Mouse (Mus musculus) erythroid progenitor cell, adult 5-6 weeks (primary cell): ENCODE measurements around the gene Wipf1. TPM values are rescaled to one million over a fixed set of nuclear protein-coding genes. Genes with fewer than 3 reads are reported as not detected.

Experiments used
- ATAC-seq: replicated peaks from 2 replicates; pipeline ENCODE4 v1.8.0; 2016; ENCODE audit warnings: moderate number of reproducible peaks, mild to moderate bottlenecking, moderate TSS enrichment, inconsistent platforms; ENCODE audit not compliant: poor library complexity, low FRiP score, severe bottlenecking
- total RNA-seq, 2 experiments: library from RNA; stranded (forward) in 1 of 2; stranded (reverse) in 1 of 2; fragments of 150-400 nt in 1 of 2; fragments of 186-747, 209-891 nt in 1 of 2; gene quantifications; 2 replicates each; pipeline versions ENCODE4 v1.2.3 to v1.2.4; 2015 to 2017; ENCODE audit warnings: low replicate concordance in 2 of 2

Wipf1 gene
- total RNA-seq, 2 experiments from 2014 or later = 3.6 to 12.6 TPM

DNA sequence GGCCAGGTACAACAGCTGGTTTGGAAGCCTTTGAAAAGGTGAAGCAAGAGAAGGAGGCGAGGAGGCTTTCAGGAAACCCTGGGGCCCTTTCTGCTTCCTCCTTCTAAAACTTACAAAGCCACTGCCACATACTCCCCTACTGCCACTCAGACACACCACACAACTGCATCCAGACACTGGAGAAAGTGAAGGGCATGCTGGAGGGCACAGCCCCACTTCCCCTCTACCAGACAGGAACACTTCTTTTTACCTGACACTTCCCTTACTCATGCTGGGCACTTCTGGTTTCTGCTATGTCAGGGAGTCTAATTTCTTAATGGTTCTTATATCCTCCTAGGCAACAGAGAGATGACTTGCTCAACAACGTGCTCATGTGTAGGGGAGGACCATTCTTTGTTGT lies 19.0 kb upstream of the Wipf1 start:
- ATAC-seq = no peak

GRCm38 (mm10) chr2:73547256-73547655 lies 17.7 kb upstream of the Wipf1 start:
- no peak for ATAC-seq

DNA sequence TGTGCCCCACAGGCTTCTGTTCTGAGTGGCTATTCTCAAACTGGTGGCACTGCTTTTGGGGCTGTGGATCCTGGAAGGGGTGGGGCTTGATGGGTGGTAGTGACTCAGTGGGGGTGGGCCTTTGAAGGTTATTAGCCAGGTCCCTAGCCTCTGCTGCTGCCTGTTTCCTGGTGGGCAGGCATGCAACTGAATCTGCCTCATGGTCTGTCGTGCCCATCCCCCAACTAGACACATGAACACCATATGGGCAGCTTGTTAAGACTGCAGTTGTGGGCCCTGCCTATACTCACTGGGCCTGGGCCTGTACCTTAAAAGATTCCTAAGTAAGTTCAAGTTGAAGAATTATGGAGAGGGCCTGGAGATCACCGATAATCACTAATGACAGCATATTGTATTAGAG lies 16.0 kb upstream of the Wipf1 start:
- no peak for ATAC-seq

GRCm38 (mm10) chr2:73540450-73541162 lies 11.1 kb upstream of the Wipf1 start:
- 0 out of 2 replicates have a peak, but pooled peaks have one; percentile 30 for ATAC-seq

GRCm38 (mm10) chr2:73539697-73540096 lies 10.2 kb upstream of the Wipf1 start:
- no peak for ATAC-seq

- no peak for ATAC-seq
Measured at GRCm38 (mm10) chr2:73539141-73539540, 9.6 kb upstream of the Wipf1 start.

DNA sequence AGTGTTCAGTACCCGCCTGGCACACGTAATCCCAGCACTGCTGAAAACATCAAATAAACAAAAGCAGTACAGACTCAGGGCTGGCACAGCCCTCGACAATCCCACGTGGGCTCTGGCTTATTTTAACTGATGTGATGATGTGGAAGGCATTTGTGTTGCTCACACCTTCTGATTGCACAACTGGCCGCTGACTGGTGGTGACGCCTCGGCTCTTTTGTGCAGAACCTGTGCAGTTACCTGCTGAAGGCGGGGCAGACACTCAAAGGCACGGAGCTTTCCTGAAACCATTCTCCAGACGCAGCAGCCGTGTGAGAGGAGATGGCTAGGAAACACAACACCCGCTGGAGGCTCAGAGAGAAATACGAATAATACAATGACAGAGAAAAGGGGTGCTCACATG lies 9.1 kb upstream of the Wipf1 start:
- no peak for ATAC-seq

- ATAC-seq = no peak
Measured at GRCm38 (mm10) chr2:73536091-73536783, 6.7 kb upstream of the Wipf1 start.

GRCm38 (mm10) chr2:73534720-73535119 lies 5.2 kb upstream of the Wipf1 start:
- no peak for ATAC-seq

DNA sequence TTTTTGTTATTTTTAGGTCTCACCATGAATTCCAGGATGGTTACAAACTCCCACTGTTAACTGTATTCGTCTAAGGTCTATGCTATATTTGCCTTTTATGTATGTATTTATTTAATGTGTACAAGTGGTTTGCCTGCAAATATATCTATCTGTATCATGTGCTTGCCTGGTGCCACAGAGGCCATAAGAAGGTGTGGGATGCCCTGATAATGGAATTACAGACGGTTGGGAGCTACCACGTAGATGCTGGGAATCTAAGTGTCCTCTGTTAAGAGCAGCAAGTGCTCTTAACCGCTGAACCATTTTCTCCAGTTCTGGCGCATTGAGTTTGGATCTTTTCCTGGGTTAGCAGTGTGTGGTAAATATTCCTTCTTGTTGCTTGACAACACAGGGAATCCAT lies 953 bp upstream of the Wipf1 start:
- ATAC-seq = peak; percentile 61; the same call in 1 of the 2 replicates

- no peak for ATAC-seq
Measured at GRCm38 (mm10) chr2:73528516-73529355, 798 bp downstream of the Wipf1 start.

DNA sequence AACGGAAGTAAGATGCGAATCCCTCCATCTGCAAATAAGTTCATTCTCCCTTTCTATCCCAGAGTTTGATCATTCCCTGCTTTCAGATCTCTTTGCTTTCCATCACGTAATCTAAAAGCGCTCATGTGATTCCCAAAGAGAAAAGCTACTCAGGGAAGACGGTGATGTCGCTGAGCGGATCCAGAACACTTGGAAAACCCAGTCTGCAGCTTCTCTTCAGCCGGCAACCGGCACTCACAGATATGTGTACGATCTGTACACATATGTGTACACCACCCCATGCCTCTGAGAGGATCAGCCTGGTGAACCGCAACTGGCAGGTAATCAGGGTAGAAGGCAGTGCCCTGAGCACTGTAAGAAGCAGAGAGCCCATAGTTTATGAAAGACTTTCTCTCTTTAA lies 1.6 kb downstream of the Wipf1 start:
- no peak for ATAC-seq

DNA sequence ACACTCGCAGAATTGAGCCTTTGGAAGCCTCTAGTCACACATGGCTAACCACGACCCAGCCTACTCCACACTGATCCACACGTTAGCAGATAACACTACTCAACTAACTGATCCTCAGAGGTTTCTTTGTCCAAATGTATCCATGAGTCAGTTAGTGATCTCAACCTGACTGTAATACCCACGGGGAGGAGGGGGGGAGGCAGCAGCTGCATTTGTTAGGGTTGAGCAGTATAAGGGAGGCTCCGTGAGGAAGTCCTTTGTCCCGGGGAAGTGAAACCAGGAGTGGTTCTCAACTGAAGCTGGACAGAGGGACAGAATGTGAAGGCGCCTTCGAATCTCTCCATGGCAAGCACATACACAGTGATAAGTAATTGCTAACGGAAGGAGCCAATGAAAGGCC lies 2.8 kb downstream of the Wipf1 start:
- no peak for ATAC-seq

- ATAC-seq = no peak
Measured at GRCm38 (mm10) chr2:73522891-73523290, 6.6 kb downstream of the Wipf1 start.

GRCm38 (mm10) chr2:73522336-73522735 lies 7.2 kb downstream of the Wipf1 start:
- ATAC-seq = no peak

- no peak for ATAC-seq
Measured at GRCm38 (mm10) chr2:73521737-73522136, 7.8 kb downstream of the Wipf1 start.

- ATAC-seq = no peak
Measured at GRCm38 (mm10) chr2:73518966-73519365, 10.6 kb downstream of the Wipf1 start.

GRCm38 (mm10) chr2:73518311-73518710 lies 11.2 kb downstream of the Wipf1 start:
- no peak for ATAC-seq

- no peak for ATAC-seq
Measured at GRCm38 (mm10) chr2:73514178-73514577, 15.4 kb downstream of the Wipf1 start.

DNA sequence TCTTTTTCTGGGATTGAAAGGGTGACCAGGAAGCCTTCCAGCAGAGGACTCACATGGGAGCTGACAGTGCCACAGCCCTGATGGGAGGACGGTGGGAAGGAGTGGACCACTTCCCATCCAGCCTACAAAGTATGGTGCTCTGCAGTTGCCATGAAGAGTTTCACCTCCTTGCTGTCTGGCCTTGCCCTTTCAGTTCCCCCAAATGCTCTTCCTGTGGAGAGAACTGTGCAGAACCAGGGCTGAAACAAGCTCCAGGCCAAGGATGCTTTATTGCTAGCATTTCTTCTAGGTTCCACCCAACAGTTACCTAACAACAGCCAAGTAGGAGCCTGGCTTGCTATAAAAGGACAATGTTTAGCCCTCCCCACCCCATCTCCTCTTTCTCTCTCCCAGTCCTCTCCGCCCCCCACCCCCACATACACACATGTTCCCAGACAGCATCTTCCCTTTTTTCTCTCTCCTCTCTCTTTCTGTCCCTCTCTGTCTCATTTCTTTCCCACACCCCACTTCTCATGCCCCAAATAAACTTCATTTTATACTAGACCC lies 16.3 kb downstream of the Wipf1 start:
- no peak for ATAC-seq
